Mouse (Mus musculus) adipocyte (in vitro differentiated cells): ENCODE data around the gene Ston2.
"Not testable (repeated sequence)": the region's sequence is repeated elsewhere in the genome, so short reads cannot be mapped to it uniquely, and the experiment has no call there.

Source experiments
- DNase-seq: peaks from one replicate; pipeline ENCODE4 v3.0.0-alpha.2; 2016; ENCODE audit warnings: low spot score

Ston2 gene

DNA sequence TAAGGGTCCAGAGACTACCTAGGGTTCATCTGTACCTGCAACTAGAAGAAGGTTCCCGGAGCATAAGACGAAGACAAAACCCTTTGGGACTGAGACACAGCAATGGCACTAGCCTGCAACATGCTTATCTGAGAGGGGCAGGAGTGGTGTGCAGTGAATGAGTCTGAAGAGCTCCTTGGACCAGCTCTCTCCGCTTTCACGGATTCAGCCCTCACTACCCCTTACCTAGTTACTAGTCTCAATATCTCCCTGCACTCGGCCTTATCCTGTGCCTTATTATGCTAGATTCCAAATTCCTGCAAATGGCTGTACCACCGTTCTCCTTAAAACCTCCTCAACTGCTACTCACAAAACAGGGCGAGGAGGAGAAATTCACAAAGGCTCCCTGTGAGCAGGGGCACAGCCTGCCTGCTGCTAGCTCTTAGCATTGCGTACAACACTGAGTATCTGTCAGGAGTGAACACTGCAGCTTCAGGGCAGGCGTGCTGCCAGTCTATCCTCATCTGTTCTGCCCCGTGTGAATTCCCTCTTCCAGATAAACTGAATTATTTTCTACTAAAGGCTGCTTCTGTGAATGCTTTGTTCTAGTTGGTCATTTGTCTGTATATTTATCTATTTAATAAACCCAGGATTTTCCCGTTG, 38.5 kb downstream of the Ston2 start:
- no peak for DNase-seq

DNA sequence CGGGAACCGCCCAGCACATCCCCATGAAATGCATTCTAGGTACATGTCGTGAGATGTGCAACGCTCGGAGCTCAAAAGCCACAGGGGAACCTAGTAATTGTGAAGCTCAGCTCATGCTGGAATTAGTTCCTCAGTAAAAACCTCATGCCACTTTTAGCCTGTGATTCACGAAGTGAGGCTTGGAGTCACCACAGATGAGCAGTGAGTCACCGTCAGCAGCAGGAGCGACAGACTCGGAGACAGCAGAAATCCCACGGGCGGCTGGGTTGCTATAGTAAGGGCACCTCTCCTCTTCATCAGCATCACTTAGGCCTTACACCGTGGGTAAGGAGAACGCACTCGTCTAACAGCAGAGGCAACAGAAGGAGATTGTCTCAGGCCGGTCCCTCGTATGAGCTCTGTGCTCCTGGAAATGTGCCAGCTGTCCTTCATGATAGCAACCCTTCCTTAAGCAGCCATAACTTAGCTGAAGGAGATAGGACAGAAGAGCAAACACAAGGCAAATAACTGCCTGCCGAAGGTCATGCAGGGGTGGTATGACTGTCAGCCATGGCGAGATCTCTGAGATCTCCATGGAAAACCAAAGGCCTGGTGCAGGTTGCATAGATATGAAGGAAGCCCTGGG, 39.8 kb downstream of the Ston2 start:
- DNase-seq: no peak

DNA sequence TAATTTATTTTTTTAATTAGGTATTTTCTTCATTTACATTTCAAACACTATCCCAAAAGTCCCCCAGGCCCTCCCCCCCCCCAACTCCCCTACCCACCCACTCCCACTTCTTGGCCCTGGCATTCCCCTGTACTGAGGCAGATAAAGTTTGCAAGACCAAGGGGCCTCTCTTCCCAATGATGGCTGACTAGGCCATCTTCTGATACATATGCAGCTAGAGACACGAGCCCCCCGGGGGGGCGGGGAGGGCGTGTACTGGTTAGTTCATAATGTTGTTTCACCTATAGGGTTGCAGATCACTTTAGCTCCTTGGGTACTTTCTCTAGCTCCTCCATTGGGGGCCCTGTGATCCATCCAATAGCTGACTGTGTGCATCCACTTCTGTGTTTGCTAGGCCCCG, 41.3 kb downstream of the Ston2 start:
- not testable (repeated sequence) for DNase-seq

DNA sequence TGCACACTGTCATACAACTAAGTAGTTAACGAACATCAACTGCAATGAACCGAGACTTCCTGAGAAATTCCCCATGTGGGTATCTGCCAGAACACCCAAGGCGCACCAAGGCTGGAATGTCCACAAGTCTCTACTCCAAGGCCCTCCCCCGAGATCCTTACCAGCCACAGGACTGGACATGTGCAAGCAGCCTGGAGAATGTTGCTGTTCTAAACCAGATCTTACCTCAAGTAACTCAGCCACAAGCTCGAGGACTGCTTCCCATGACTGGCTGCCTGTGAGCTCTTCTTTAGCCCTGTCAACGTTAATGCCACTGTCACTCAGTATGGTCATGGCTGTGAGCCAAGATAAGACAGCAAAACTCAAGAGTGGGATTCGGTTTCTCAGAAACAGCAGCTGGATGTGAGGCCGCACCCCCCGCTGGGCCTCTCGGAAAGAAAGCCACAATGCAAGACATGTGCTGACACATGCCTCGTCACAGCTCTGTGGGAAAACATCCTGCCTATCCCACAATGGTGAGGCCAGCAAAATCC, 42.4 kb downstream of the Ston2 start:
- no peak for DNase-seq

DNA sequence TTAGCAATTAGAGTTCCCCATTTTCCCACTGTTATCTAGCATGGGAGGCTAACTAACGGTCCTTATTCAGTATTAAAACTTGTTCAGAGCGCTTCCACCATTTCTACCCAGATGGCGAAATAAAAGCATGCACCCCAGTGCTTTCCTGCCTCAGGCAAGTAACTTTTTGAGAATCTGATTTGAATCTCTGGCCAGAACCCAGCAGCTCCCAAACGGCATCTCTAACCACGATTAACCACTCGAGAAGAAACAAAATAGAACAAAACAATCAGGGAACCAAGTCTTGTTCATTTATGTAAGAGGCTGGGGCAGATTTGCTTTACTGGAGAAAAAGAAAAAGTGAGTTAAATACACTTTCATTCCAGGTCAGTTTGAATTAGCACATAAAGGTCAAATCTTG, 44.1 kb downstream of the Ston2 start:
- DNase-seq: no peak

DNA sequence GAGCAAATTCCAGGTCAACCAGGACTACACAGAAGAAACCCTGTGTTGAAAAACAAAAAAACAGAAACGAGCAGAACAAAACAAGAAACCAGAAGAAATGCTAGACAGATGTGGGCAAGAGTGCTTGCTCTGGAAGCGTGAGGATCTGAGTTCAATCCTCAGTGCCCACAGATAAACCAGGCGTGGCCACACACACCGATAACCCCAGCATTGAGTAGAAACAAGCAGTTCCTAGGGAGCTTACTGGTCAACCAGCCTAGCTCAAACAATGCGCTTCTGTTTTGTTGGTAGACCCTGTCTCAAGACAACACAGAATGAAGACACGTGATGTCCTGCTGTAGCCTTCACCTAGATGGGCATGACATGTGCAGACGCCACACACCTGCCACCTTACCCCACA, 45.3 kb downstream of the Ston2 start:
- DNase-seq: no peak

DNA sequence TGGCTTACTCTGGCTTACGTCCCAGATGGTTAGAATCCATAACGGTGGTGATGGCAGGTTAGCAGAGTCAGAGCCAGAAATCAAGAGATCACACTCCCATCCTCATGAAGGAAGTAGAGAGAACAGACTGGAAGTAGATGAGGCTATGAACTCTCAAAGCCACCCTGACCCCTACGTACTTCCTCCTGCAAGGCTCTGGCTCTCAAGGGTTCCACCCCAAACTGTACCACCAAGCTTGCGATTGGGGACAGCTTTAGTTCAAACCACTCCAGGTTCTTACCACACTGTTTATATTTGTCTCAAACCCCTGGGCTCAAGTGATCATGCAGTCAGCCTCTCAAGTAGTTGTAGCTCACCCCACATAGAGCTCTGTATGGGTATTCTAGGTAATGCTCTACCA, 49.8 kb downstream of the Ston2 start:
- no peak for DNase-seq

DNA sequence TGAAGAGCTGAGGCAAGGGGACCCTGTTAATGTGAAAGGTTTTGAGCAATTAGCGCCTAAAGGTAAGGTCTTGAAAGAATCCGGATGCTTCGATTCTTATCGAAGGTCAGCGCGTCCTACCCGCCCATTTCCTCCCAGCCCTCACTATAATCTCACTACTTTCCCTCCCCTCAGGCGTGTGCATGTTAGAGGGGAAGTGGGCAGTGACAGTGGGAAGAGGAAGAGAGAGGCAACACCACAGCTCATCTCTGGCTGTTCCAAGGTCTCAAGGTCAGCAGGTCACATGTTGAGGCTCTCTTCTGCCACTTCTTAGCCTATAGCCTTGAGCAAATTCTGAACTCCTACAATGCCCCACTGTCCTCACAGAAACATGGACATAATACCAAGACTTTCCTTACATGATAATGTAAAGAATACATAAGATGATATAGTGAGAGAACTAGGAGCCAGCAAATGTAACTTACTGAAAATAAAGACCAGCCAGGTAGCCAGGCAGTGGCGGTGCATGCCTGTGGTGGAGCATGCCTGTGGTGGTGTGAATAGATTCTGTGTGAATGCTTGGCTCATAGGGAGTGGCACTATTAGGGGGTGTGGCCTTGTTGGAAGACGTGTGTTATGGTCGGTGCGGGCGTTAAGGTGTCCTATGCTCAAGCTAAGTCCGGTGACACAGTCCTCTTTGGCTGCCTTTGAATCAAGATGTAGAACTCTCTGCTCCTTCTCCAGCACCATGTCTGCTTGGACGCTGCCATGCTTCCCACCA, 51.8 kb downstream of the Ston2 start:
- DNase-seq: no peak

DNA sequence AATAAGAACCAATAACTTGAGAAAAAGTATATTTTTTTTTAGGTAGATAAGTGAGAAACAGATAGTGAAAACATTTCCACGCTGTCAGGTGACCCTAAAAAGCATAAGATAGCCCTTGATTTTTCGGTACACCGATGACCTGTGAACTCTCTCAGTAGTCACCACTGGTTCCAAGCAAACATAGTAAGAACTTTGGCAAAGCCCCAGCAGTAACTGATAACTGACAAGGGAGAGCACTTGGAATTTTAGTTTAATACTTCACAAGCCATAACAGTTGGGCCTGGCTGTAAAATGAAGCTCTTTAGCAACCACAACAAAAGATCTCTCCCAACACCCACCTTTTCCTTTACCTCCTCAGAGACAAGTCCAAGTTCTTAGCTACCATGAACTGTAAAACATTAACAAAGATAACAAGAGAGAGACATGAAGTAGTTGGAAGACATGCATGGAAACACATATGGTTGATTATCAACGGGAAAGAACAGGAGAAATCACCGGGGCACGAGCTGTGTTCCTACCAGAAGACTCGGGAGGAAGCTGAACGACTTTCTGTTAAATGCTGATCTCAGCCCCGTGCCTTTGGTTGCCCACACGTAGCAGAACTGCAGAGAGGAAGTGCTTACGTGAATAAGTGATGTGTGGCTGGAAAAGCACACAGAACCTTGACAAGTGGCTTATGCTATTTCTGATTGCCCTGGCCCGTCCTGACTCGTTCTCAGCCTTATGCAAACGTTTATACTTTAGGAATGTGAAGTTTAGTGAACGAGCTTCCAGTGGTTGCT, 53.8 kb downstream of the Ston2 start:
- DNase-seq: no peak

DNA sequence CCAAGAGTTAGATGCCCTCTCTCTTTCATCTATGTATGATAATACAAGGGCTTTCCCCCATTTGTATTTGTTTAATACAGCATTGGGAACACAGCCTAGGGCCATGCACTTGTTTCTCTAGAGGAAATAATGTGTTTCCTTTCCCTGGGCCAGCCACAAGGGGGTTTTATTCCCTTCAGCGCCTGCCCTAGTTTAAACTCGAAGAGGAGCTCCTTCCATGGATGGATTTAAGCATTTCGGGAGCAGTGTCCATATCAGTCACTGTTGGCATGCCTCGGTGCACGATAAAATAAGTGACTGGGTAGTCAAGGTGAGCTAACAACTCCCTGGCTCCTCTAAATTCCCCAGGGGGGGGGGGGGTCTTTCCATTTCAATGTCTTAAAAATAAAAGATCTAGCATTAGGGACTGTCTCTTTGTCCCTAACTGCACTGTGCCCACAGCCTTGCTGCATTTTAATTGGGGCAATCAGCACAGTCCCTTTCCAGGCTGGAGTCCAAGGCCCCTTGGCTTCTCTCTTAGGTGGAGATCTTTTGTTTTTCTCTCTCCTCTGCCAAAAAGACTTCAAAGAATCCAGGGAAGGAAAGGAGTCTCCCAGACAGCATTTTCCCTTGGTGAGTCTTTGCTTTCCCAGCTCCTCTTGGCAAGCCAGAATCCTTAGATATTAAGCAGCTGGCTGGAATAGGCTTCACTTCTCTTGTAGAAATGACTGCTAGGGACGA, 55.3 kb downstream of the Ston2 start:
- DNase-seq: no peak

DNA sequence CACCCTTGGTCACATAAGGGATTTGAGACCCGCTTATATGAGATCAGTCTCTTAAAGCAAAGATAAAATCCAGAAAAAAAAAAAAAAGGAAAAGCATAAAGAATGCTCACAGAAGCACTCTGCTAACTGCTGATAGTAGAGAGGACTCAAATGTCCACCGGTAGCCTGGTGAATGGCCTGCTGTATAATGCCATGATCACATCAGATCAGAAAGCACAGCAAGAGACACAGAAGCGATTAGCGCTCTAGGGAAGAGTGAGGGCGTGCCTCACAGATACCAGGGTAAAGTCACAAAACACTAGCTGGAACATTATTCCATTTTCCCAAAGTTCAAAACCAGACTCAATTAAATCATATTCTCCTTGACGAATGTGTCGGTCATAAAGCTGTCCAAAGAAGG, 62.0 kb downstream of the Ston2 start:
- DNase-seq: no peak

DNA sequence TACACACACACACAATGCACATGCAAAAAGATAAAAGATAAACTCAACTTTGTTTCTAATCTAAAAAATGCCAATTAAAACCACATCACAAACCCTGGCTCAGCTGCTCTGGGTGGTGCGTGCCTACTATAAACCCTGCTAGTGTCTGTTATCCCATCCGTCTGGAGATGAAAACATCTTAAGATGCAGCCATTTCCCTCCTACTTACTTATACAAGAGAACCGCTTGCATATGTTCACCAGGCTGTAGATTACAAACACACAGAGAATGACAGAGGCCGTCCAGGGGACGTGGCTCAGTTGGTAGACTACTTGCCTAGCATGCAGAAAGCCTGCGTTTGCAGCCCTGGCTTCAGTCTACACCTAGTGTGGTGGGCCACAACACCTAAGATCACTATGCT, 64.3 kb downstream of the Ston2 start:
- DNase-seq: no peak

DNA sequence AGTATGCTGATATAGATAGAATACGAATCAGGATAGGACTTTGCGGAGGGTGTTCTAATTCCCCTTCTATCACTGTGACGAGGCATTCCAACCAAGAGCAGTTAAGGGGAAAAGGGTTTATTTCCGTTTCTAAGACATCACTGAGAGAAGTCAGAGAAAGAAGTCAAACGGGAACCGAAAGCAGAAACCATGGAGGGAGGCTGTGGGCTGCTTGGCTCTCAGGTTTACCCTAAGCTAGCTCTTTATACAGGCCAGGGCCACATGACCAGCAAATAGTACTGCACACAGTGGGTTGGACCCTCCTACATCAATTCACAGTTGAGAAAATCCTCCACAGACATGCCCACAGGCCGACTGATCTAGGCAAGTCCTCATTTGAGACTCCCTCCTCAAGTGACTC, 69.1 kb downstream of the Ston2 start:
- DNase-seq: no peak

DNA sequence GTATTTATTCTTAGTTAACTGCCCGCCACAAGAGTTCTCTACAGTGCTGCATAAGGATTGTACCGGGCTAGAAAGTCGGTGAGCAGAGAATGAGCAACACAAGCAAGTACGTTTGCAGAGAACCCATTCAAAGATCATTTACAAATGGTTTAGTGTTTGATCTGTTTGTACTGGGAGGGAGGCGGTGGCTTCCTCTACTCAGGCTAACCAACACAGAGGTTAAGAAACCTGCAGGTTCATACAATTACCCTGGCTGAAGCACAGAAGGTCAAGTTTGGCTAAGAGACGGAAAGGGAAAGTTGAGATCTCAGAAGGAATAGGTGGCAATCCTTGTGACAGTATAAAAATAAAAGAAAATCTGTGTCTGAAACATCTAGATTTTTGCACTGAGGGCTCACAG, 72.5 kb downstream of the Ston2 start:
- no peak for DNase-seq

DNA sequence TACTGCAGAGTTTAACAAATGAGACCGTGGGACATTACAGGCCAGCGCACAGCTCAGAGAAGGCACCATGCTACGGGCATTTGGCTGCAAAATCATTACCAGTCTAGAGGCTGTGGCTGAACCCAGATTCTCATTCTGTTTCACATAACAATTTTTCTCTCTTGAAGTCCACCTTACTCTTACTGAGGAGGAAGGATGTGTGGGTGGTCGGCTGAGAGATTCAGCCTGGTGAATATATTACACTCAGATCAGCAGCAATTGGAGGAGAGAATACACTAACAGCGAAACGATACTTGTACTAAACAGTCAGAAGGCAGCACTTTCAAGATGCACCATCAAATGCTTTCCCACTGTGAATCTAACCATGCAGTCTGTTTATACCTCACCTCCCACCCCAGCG, 74.8 kb downstream of the Ston2 start:
- DNase-seq: no peak

DNA sequence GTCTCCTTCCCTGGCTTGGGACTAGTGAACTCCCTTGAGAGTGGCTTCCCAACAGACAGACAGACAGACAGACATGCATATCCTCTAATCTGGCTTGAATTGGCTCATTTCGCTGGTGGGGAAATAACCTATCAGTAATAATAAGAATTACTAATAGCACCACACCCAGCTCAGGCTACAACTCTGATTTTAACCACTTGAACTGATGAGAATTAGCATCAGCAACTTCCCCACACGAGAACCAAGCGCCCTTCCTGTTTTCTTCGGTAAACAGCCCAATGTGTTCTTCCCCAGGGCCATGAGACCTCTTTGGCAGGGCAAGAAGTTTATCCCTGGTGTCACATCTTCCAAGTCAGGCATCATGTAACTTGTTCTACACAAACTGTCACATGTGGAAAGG, 76.5 kb downstream of the Ston2 start:
- DNase-seq: no peak

DNA sequence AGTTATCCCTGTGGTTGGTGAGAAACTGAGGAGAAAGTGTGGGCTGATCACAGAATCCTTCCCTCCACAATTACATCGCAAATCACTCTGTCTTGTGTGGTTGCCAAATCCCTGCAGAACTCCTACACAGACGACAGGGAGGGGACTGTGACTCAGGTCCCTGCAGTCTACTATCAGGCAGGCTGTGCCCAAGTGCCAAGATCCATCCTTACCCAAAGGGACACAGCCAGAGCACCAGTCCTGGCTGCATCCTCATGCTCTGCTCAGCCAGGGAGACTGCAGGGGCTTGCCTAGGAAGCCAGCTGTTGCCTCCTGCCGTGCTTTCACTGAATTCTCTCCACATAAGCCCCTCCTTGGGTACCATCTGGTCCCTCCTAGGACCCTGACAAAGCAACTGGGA, 77.3 kb downstream of the Ston2 start:
- no peak for DNase-seq

DNA sequence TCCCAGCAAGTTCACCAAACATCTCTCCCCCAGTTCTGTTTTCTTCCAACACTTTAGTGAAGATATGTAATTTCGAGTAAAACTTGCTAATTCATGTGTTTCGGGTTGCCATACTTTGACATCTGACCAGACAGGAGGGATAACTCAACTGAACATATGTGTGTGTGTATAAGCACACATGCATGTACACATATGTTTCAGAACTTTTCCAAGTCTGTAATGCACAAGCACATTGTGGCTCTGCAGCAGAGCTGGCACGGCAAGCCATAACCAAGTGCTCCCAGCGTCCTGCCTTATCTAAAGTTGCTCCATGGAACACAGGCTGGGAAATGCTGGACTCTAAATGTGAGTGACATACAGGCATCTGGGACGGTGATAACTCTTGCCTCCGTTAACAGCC, 78.6 kb downstream of the Ston2 start:
- DNase-seq: no peak

DNA sequence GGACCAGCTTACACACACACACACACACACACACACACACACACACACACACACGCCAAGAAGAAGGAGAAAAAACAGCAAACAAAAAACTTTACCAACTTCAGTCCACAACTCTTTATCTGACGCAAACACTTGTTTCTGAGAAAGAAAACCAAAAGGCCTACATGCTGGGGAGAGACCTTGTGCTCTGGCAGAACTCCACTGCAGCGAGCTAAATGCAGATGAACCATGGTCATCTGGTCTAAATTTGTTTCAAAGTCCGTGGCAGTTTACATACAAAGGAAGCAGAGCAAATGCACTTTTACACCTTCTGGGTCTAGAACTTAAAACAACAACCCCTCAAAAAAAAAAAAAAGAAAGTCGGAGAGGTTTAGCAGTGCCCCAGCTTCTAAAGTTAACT, 79.0 kb downstream of the Ston2 start:
- no peak for DNase-seq

DNA sequence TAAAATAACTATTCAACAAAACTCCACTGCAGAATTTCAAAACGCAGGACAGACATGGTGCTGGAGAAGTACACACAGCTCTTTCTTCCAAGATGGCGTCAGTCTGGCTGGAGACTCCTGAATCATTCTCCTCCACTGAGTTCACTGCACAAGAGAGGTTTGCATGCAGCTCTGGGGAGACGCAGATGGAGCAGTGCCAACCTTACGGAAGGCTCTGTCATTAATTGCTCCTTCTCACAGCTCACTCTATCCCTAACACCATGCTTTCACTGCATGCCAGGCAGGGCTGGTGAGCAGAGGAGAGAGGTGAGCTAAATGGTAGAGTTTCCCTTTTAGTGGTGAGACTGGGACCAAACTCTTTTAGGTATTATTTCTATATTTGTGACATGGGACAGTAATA, 80.4 kb downstream of the Ston2 start:
- DNase-seq: no peak

DNA sequence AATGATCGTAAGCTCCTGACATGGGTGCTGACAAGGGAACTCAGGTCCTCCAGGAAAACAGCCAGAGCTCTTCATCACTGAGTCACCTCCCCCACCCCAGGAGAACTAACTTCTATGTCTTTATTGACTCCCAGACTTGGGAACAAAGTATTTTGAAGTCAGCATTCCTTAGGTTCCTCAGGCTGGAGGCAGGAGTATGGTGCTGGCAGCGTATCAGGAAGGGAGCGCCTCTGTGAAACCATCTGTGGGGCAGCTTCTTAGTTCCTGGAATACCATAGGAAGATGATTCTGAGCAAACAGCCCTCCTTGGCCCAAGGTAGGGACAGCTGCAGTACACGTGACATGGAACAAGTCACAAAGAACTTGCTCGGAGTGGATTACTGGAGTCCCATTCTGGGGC, 84.7 kb downstream of the Ston2 start:
- DNase-seq: no peak

DNA sequence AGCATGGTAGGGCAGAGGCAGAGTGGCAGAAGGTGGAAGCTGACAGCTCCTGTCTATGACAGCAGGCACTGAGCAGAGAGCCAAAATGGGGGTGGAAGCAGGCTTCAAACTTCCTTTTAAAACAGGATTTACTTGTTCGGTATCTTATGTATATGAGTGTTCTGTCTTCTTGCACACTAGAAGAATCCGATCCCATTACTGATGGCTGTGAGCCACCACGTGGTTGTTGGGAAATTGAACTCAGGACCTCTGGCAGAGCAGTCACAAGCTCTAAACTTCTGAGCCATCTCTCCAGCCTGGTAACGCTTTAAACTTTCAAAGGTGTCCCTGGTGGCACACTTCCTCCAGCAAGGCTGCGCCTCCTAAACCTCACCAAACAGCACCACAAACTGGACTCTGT, 85.4 kb downstream of the Ston2 start:
- no peak for DNase-seq
